Mouse (Mus musculus) liver, embryonic 14.5 days (tissue): Measurements from ENCODE around the gene Morc2a.

Source experiments
- CTCF ChIP-seq: IDR thresholded peaks from 2 replicates; pipeline ENCODE4 v1.5.1; 2016; ENCODE audit warnings: antibody characterized with exemption, low read depth, control low read depth
- EP300 ChIP-seq: IDR thresholded peaks from 2 replicates; pipeline ENCODE4 v1.6.1; 2016; ENCODE audit warnings: antibody characterized with exemption, low read depth

DNA sequence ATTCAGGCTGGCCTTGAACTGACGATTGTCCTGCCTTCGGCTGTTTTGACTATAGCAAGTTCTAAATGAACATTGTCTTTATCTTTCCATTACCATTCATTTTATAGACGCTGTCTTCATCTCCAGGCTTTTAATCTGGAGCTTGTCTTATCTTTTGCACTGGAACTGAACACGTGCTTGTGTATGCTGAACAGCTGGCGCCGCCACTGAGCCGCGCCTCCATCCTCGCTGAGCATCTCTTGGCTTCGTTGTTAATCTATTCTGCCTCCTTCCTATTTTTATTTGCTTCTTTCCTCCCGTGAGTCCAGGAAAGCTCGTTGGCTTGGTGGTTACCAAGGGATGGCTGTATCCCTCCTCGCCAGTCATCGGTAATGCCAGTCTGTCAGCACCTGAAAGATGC lies 61.2 kb downstream of the Morc2a start:
- no peak for TF ChIP-seq CTCF
- TF ChIP-seq EP300: no peak
